8 mouse cellular contexts compared by ENCODE assay signal in the genomic region with DNA sequence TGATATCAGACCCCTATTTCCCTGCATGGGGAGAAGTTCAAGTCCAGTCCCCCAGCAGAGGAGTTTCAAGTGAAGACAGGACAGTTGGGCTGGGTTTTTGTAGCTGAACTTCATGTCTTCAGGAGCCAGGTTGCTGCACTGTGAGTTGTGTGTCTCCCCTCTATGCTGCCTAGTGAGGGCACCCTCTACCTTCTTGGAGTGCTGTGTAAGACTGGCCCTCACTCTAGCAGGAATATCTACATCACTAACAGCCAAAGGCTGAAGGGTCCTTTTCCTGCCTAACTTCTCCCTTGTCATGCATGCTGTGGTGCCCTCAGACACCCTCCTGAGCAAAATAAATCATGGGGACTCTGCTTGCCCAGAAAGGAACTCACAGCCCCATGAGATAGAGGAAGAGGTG. TPM values are rescaled to one million over a fixed set of nuclear protein-coding genes. Genes with fewer than 3 reads are reported as not detected.
DNase-seq lines count a peak whose midpoint lies in the region; ATAC-seq and TF ChIP-seq lines count a peak whose summit lies in the region.

No protein-coding gene starts in this region.

- H3K27me3 ChIP-seq in heart, embryonic 13.5 days (replicated peaks): peaks cover 33% of the 10 kb centered on the region
- no peaks in the 10 kb centered on the region for H3K27me3 ChIP-seq in E14TG2a.4 (ENCODE audit: insufficient read depth, low read length)
- no peaks in the 10 kb centered on the region for H3K27me3 ChIP-seq in forebrain, postnatal 0 days (ENCODE audit: insufficient read depth, low read length)
- H3K27me3 ChIP-seq in midbrain, embryonic 13.5 days: peaks cover 10% of the 10 kb centered on the region; the same call in 1 of the 2 replicates

- H3K9me3 ChIP-seq in heart, embryonic 13.5 days: no peaks in the 10 kb centered on the region
- no peaks in the 10 kb centered on the region for H3K9me3 ChIP-seq in E14TG2a.4 (ENCODE audit: low read length)
- no peaks in the 10 kb centered on the region for H3K9me3 ChIP-seq in forebrain, postnatal 0 days (ENCODE audit: low read length)
- H3K9me3 ChIP-seq in midbrain, embryonic 13.5 days: no peaks in the 10 kb centered on the region

- H3K36me3 ChIP-seq in heart, embryonic 13.5 days: peaks cover 7% of the 10 kb centered on the region; the same call in 1 of the 2 replicates
- H3K36me3 ChIP-seq in E14TG2a.4 (ENCODE audit: insufficient read depth, low read length): peaks cover 21% of the 10 kb centered on the region
- H3K36me3 ChIP-seq in forebrain, postnatal 0 days (ENCODE audit: insufficient read depth): no peaks in the 10 kb centered on the region
- H3K36me3 ChIP-seq in midbrain, embryonic 13.5 days: no peaks in the 10 kb centered on the region

- H3K4me3 ChIP-seq in heart, embryonic 13.5 days: no peak overlapping the region; the same call in 1 of the 2 replicates
- peak overlapping the region; percentile 100 for H3K4me3 ChIP-seq in E14TG2a.4 (replicated peaks; ENCODE audit: low read length)
- no peak overlapping the region for H3K4me3 ChIP-seq in forebrain, postnatal 0 days (ENCODE audit: low read depth, low read length)
- peak overlapping the region; percentile 81 for H3K4me3 ChIP-seq in midbrain, embryonic 13.5 days (replicated peaks)

- no peak for ATAC-seq in heart, embryonic 13.5 days (ENCODE audit: extremely low read depth, insufficient number of reproducible peaks, low FRiP score, low TSS enrichment)
- ATAC-seq in forebrain, postnatal 0 days: no peak
- ATAC-seq in midbrain, embryonic 13.5 days: no peak

- H3K4me1 ChIP-seq in heart, embryonic 13.5 days: peaks cover 33% of the 10 kb centered on the region
- H3K4me1 ChIP-seq in E14TG2a.4 (replicated peaks; ENCODE audit: low read depth, low read length): peaks cover 48% of the 10 kb centered on the region
- peaks cover 4% of the 10 kb centered on the region for H3K4me1 ChIP-seq in forebrain, postnatal 0 days (ENCODE audit: insufficient read depth)
- peaks cover 24% of the 10 kb centered on the region for H3K4me1 ChIP-seq in midbrain, embryonic 13.5 days (replicated peaks)

- H3K9ac ChIP-seq in heart, embryonic 13.5 days: peak overlapping the region; percentile 88; the same call in 1 of the 2 replicates
- H3K9ac ChIP-seq in forebrain, postnatal 0 days: no peak overlapping the region
- peak overlapping the region; percentile 91 for H3K9ac ChIP-seq in midbrain, embryonic 13.5 days (replicated peaks)

- peak overlapping the region; percentile 90 for H3K4me2 ChIP-seq in heart, embryonic 13.5 days
- H3K4me2 ChIP-seq in forebrain, postnatal 0 days (ENCODE audit: low read depth): peak overlapping the region; percentile 85; the same call in 1 of the 2 replicates
- H3K4me2 ChIP-seq in midbrain, embryonic 13.5 days (replicated peaks): peak overlapping the region; percentile 100

- TF ChIP-seq CTCF in E14TG2a.4 (conservative IDR thresholded peaks at IDR 0.05; ENCODE audit: low read length): no peak
- no peak for TF ChIP-seq CTCF in forebrain, postnatal 0 days (IDR thresholded peaks at IDR 0.05; ENCODE audit: low read depth)

- no peak overlapping the region for H3K27ac ChIP-seq in heart, embryonic 13.5 days (replicated peaks)
- H3K27ac ChIP-seq in forebrain, postnatal 0 days (ENCODE audit: low read depth, low read length): no peak overlapping the region
- peak overlapping the region; percentile 95; the same call in 1 of the 2 replicates for H3K27ac ChIP-seq in midbrain, embryonic 13.5 days

- intact Hi-C loops in heart, postnatal 25 days (cut with DNase I): loop anchor here (5.0 kb wide), 4 partner anchors 46 to 296 kb away; a partner anchor contains a TSS

- no peak for DNase-seq in heart, postnatal 25 days (ENCODE audit: low spot score)
- DNase-seq in forebrain, postnatal 0 days: no peak
- DNase-seq in ovary, postnatal 10 days (ENCODE audit: low spot score): no peak
- no peak for DNase-seq in frontal cortex, postnatal 14 days (ENCODE audit: low spot score in 2 of 2)
- no peak for DNase-seq in adrenal gland, postnatal 36 days

RNA-seq across cellular contexts. Expression of a gene that starts 1.1 kb away (rescaled TPM):
- polyA plus RNA-seq in heart, embryonic 13.5 days (2015; fragmentation: Nextera tagmentation; extraction: Ambion mirVana): 22.0 and 25.2 TPM in 2 replicates
- 10 to 100 TPM; 22.1 to 23.2 TPM for total RNA-seq in heart, postnatal 25 days (2021)
- 23.7 and 24.2 TPM in 2 replicates for total RNA-seq in forebrain, postnatal 0 days (2014; rRNA removed)
- polyA plus RNA-seq in forebrain, postnatal 0 days (2015; fragmentation: Nextera tagmentation; extraction: Ambion mirVana): 30.8 and 32.8 TPM in 2 replicates
- polyA plus RNA-seq in midbrain, embryonic 13.5 days (2015; fragmentation: Nextera tagmentation; extraction: Ambion mirVana): 36.1 and 37.1 TPM in 2 replicates
- 10 to 100 TPM; 18.7 to 20.7 TPM for total RNA-seq in adrenal gland, postnatal 36 days (2021)

RNA-seq across cellular contexts. Expression of a gene that starts 5.0 kb away (rescaled TPM):
- 4.3 and 4.5 TPM in 2 replicates for polyA plus RNA-seq in heart, embryonic 13.5 days (2015; fragmentation: Nextera tagmentation; extraction: Ambion mirVana)
- total RNA-seq in heart, postnatal 25 days (2021): 1 to 10 TPM; 8.4 to 9.6 TPM
- 21.6 and 22.8 TPM in 2 replicates for total RNA-seq in forebrain, postnatal 0 days (2014; rRNA removed)
- 7.6 and 11.6 TPM in 2 replicates for polyA plus RNA-seq in forebrain, postnatal 0 days (2015; fragmentation: Nextera tagmentation; extraction: Ambion mirVana)
- polyA plus RNA-seq in midbrain, embryonic 13.5 days (2015; fragmentation: Nextera tagmentation; extraction: Ambion mirVana): 13.0 and 13.4 TPM in 2 replicates
- 10 to 100 TPM; 16.5 to 17.6 TPM for total RNA-seq in adrenal gland, postnatal 36 days (2021)

RNA-seq across cellular contexts. Expression of a gene that starts 8.0 kb away (rescaled TPM):
- polyA plus RNA-seq in heart, embryonic 13.5 days (2015; fragmentation: Nextera tagmentation; extraction: Ambion mirVana): 0.27 and 0.28 TPM in 2 replicates
- total RNA-seq in heart, postnatal 25 days (2021): not detected
- total RNA-seq in forebrain, postnatal 0 days (2014; rRNA removed): not detected in 2 replicates
- not detected in 2 replicates for polyA plus RNA-seq in forebrain, postnatal 0 days (2015; fragmentation: Nextera tagmentation; extraction: Ambion mirVana)
- not detected in 2 replicates for polyA plus RNA-seq in midbrain, embryonic 13.5 days (2015; fragmentation: Nextera tagmentation; extraction: Ambion mirVana)
- total RNA-seq in adrenal gland, postnatal 36 days (2021): under 1 TPM in 1 of 2 experiments, not detected in 1; 0.43 TPM

RNA-seq across cellular contexts. Expression of a gene that starts 21.0 kb away (rescaled TPM):
- not detected in 2 replicates for polyA plus RNA-seq in heart, embryonic 13.5 days (2015; fragmentation: Nextera tagmentation; extraction: Ambion mirVana)
- total RNA-seq in heart, postnatal 25 days (2021): not detected
- total RNA-seq in forebrain, postnatal 0 days (2014; rRNA removed): 0.05 TPM in 1 of 2 replicates, not detected in the other
- polyA plus RNA-seq in forebrain, postnatal 0 days (2015; fragmentation: Nextera tagmentation; extraction: Ambion mirVana): not detected in 2 replicates
- not detected in 2 replicates for polyA plus RNA-seq in midbrain, embryonic 13.5 days (2015; fragmentation: Nextera tagmentation; extraction: Ambion mirVana)
- total RNA-seq in adrenal gland, postnatal 36 days (2021): not detected

RNA-seq across cellular contexts. Expression of a gene that starts 50.0 kb away (rescaled TPM):
- 15.7 and 17.9 TPM in 2 replicates for polyA plus RNA-seq in heart, embryonic 13.5 days (2015; fragmentation: Nextera tagmentation; extraction: Ambion mirVana)
- 10 to 100 TPM; 25.5 to 27.5 TPM for total RNA-seq in heart, postnatal 25 days (2021)
- total RNA-seq in forebrain, postnatal 0 days (2014; rRNA removed): 29.2 and 33.1 TPM in 2 replicates
- polyA plus RNA-seq in forebrain, postnatal 0 days (2015; fragmentation: Nextera tagmentation; extraction: Ambion mirVana): 14.8 and 19.0 TPM in 2 replicates
- 29.1 and 29.7 TPM in 2 replicates for polyA plus RNA-seq in midbrain, embryonic 13.5 days (2015; fragmentation: Nextera tagmentation; extraction: Ambion mirVana)
- total RNA-seq in adrenal gland, postnatal 36 days (2021): 10 to 100 TPM; 42.0 to 43.8 TPM

Comparison
In these comparisons a context has a peak if more than half of its experiments do, and no peak if none do; other contexts are left out.
1. H3K4me3 ChIP-seq: peak in E14TG2a.4 (single experiment) and midbrain, embryonic 13.5 days (single experiment); none in heart, embryonic 13.5 days (single experiment) and forebrain, postnatal 0 days (single experiment).
2. Peak in every context shown above with its lines, with median percentiles within 50 percentile points of each other: H3K4me2 ChIP-seq.